Mouse (Mus musculus) intestine, embryonic 16.5 days (tissue): ENCODE results near the gene Tmem199. TPM values are rescaled to one million over a fixed set of nuclear protein-coding genes. Genes with fewer than 3 reads are reported as not detected.

Source experiments
- ATAC-seq: fragments of 200-750 bp; cut with Nextera tagmentation; 2 replicates; pipeline ENCODE4 v1.8.0; 2017; ENCODE audit warnings: moderate TSS enrichment, moderate library complexity
- H3K27ac ChIP-seq: fragments of 300-500 bp; sonication (generic); 2 replicates; pipeline ENCODE4 v1.5.1; 2014; ENCODE audit warnings: mild to moderate bottlenecking, low read length
- H3K27me3 ChIP-seq: fragments of 300-500 bp; sonication (generic); replicated peaks from 2 replicates; pipeline ENCODE4 v1.6.1; 2014; ENCODE audit warnings: low read length, control low read depth, mixed read lengths; ENCODE audit not compliant: control insufficient read depth, insufficient read depth
- H3K36me3 ChIP-seq: fragments of 300-500 bp; sonication (generic); 2 replicates; pipeline ENCODE4 v1.6.1; 2014; ENCODE audit warnings: low read length, control low read depth; ENCODE audit not compliant: control insufficient read depth, insufficient read depth
- H3K4me1 ChIP-seq: fragments of 300-500 bp; sonication (generic); 2 replicates; pipeline ENCODE4 v1.6.1; 2014; ENCODE audit warnings: low read length, control low read depth, mixed read lengths; ENCODE audit not compliant: control insufficient read depth, insufficient read depth
- H3K4me2 ChIP-seq: fragments of 300-500 bp; sonication (generic); 2 replicates; pipeline ENCODE4 v1.6.1; 2014; ENCODE audit warnings: low read depth, low read length, control low read depth
- H3K4me3 ChIP-seq: fragments of 300-500 bp; sonication (generic); 2 replicates; pipeline ENCODE4 v1.5.1; 2014; ENCODE audit warnings: mild to moderate bottlenecking, low read length
- H3K9ac ChIP-seq: fragments of 300-500 bp; sonication (generic); 2 replicates; pipeline ENCODE4 v1.6.1; 2014; ENCODE audit warnings: low read depth, low read length
- H3K9me3 ChIP-seq: fragments of 300-500 bp; sonication (generic); 2 replicates; pipeline ENCODE4 v1.6.1; 2016; ENCODE audit warnings: low read length, control low read depth; ENCODE audit not compliant: control insufficient read depth
- WGBS: fragments of 180-500 bp; shearing (Covaris S2); extraction: QIAGEN DNeasy Blood & Tissue Kit; methylation state at CpG from one replicate; pipeline ENCODE4 v1.1.7; 2014; 5-methylcytosine and 5-hydroxymethylcytosine counted together
- polyA plus RNA-seq: library from polyadenylated mRNA; unstranded; fragments of >200 nt; fragmentation: Nextera tagmentation; extraction: Ambion mirVana; gene quantifications from 2 replicates; pipeline ENCODE4 v1.2.1, GENCODE M21; 2015

The Tmem199 gene
- polyA plus RNA-seq, 1 experiment from 2014 or later, result 62.2 TPM

- Histone ChIP-seq H3K27me3 (peaks cover 26% of the 10 kb centered on the region), H3K4me1 (peaks cover 8% of the 10 kb centered on the region), H3K9me3 (no peaks in the 10 kb centered on the region), H3K27ac (no peak within 1 kb of the TSS), H3K9ac (peak within 1 kb of the TSS; percentile 57), H3K4me3 (peak within 1 kb of the TSS; percentile 56), H3K4me2 (peak within 1 kb of the TSS; percentile 96), H3K36me3 (no peaks in the 10 kb centered on the region)
- peak; percentile 97 for ATAC-seq
- 3% methylated on average over 36 of the region's 36 CpGs for WGBS
These were observed 14.1 kb downstream of the Tmem199 start, which contains the start of gene Sarm1 for GRCm38 (mm10) chr11:78497544-78498522. Gene Sarm1 (minus strand): TSS chr11:78497754.

GRCm38 (mm10) chr11:78497071-78497541 is 14.9 kb downstream of the Tmem199 start:
- ATAC-seq, result peak; percentile 51
- H3K27me3 ChIP-seq, result peaks cover 26% of the 10 kb centered on the region
- under 1% methylated on average over 44 of the region's 44 CpGs for WGBS

GRCm38 (mm10) chr11:78495904-78496303 is 16.1 kb downstream of the Tmem199 start:
- Histone ChIP-seq H3K36me3 (no peaks in the 10 kb centered on the region), H3K9me3 (no peaks in the 10 kb centered on the region), H3K4me2 (no peak overlapping the region), H3K4me3 (no peak overlapping the region), H3K27me3 (peaks cover 35% of the 10 kb centered on the region), H3K4me1 (peaks cover 8% of the 10 kb centered on the region), H3K9ac (no peak overlapping the region), H3K27ac (no peak overlapping the region)
- no peak for ATAC-seq
- 3% methylated on average over 6 of the region's 6 CpGs for WGBS

More at GRCm38 (mm10) chr11:78497071-78497541, 14.9 kb downstream of the Tmem199 start:
- no peaks in the 10 kb centered on the region for H3K9me3 ChIP-seq
- H3K36me3 ChIP-seq, result no peaks in the 10 kb centered on the region
- H3K4me3 ChIP-seq, result peak overlapping the region; percentile 56
- peak overlapping the region; percentile 57 for H3K9ac ChIP-seq
- H3K4me1 ChIP-seq, result peaks cover 8% of the 10 kb centered on the region
- peak overlapping the region; percentile 96 for H3K4me2 ChIP-seq
- H3K27ac ChIP-seq, result no peak overlapping the region

- Histone ChIP-seq H3K27ac (no peak overlapping the region), H3K4me3 (peak overlapping the region; percentile 27), H3K9ac (no peak overlapping the region), H3K4me1 (peaks cover 2% of the 10 kb centered on the region; the same call in 1 of the 2 replicates), H3K9me3 (no peaks in the 10 kb centered on the region), H3K27me3 (peaks cover 59% of the 10 kb centered on the region), H3K36me3 (no peaks in the 10 kb centered on the region), H3K4me2 (peak overlapping the region; percentile 44)
- ATAC-seq, result peak; percentile 56
- WGBS, result 8% methylated on average over 48 of the region's 48 CpGs
These were observed 21.2 kb downstream of the Tmem199 start for GRCm38 (mm10) chr11:78490781-78491241.

- H3K36me3 ChIP-seq, result no peaks in the 10 kb centered on the region
- WGBS, result 3% methylated on average over 8 of the region's 8 CpGs
- no peaks in the 10 kb centered on the region for H3K9me3 ChIP-seq
- ATAC-seq, result no peak
- peaks cover 54% of the 10 kb centered on the region for H3K27me3 ChIP-seq
- H3K4me2 ChIP-seq, result no peak overlapping the region
- no peak overlapping the region for H3K27ac ChIP-seq
- no peak overlapping the region for H3K9ac ChIP-seq
- H3K4me3 ChIP-seq, result no peak overlapping the region
- peaks cover 2% of the 10 kb centered on the region; the same call in 1 of the 2 replicates for H3K4me1 ChIP-seq
These were observed 23.8 kb downstream of the Tmem199 start for GRCm38 (mm10) chr11:78488168-78488567.

GRCm38 (mm10) chr11:78483639-78484038 is 28.3 kb downstream of the Tmem199 start:
- WGBS, result 52% methylated on average over 7 of the region's 7 CpGs
- Histone ChIP-seq H3K36me3 (no peaks in the 10 kb centered on the region), H3K9ac (no peak overlapping the region), H3K27ac (no peak overlapping the region), H3K4me3 (no peak overlapping the region), H3K4me1 (no peaks in the 10 kb centered on the region), H3K27me3 (peaks cover 31% of the 10 kb centered on the region), H3K9me3 (no peaks in the 10 kb centered on the region), H3K4me2 (no peak overlapping the region)
- no peak for ATAC-seq

GRCm38 (mm10) chr11:78475289-78475688 is 36.7 kb downstream of the Tmem199 start:
- no peak for ATAC-seq
- Histone ChIP-seq H3K4me2 (no peak overlapping the region), H3K9ac (no peak overlapping the region), H3K36me3 (no peaks in the 10 kb centered on the region), H3K9me3 (no peaks in the 10 kb centered on the region), H3K27me3 (no peaks in the 10 kb centered on the region), H3K4me3 (no peak overlapping the region), H3K27ac (no peak overlapping the region), H3K4me1 (no peaks in the 10 kb centered on the region)
- 76% methylated on average over 3 of the region's 3 CpGs for WGBS

- no peak overlapping the region for H3K27ac ChIP-seq
- H3K4me2 ChIP-seq, result no peak overlapping the region
- no peaks in the 10 kb centered on the region for H3K9me3 ChIP-seq
- H3K27me3 ChIP-seq, result no peaks in the 10 kb centered on the region
- no peak for ATAC-seq
- 91% methylated on average over 10 of the region's 10 CpGs for WGBS
- H3K4me3 ChIP-seq, result no peak overlapping the region
- no peaks in the 10 kb centered on the region for H3K36me3 ChIP-seq
- no peak overlapping the region for H3K9ac ChIP-seq
- peaks cover 1% of the 10 kb centered on the region for H3K4me1 ChIP-seq
These were observed 40.5 kb downstream of the Tmem199 start for GRCm38 (mm10) chr11:78471326-78472103.

- no peak for ATAC-seq
- H3K4me3 ChIP-seq, result no peak overlapping the region
- no peak overlapping the region for H3K27ac ChIP-seq
- H3K36me3 ChIP-seq, result no peaks in the 10 kb centered on the region
- no peak overlapping the region for H3K4me2 ChIP-seq
- no peak overlapping the region for H3K9ac ChIP-seq
- no peaks in the 10 kb centered on the region for H3K27me3 ChIP-seq
- H3K4me1 ChIP-seq, result peaks cover 22% of the 10 kb centered on the region
- 53% methylated on average over 3 of the region's 3 CpGs for WGBS
- H3K9me3 ChIP-seq, result no peaks in the 10 kb centered on the region
These were observed 44.0 kb downstream of the Tmem199 start for GRCm38 (mm10) chr11:78467932-78468331.
